Mouse (Mus musculus) gastrocnemius, postnatal 14 days (tissue): ENCODE measurements around the gene Manf. TPM values are rescaled to one million over a fixed set of nuclear protein-coding genes. Genes with fewer than 3 reads are reported as not detected.

ENCODE experiments used
- DNase-seq: peaks from one replicate; pipeline ENCODE4 v3.0.0; 2021; ENCODE audit warnings: mixed read lengths
- intact Hi-C: fragments of 180-260 bp; cut with DNase I; formaldehyde crosslinking; loops from one replicate; pipeline ENCODE4 v1.15.1; 2025; ENCODE audit warnings: low total_unique reads
- total RNA-seq, 2 experiments: library from RNA; stranded (reverse); gene quantifications; 2 replicates each; pipeline ENCODE4 v1.2.3; 2021

The Manf gene
- total RNA-seq, 2 experiments from 2014 or later, result 47.4 to 61.3 TPM

- no peak for DNase-seq
Measured at GRCm38 (mm10) chr9:106821050-106821617, 70.6 kb downstream of the Manf start.

GRCm38 (mm10) chr9:106819201-106819600 is 72.6 kb downstream of the Manf start:
- DNase-seq, result no peak
- intact Hi-C loops, result loop anchor here (5.0 kb wide), 1 partner anchor 142 kb away; no protein-coding TSS in a partner anchor

More at GRCm38 (mm10) chr9:106821050-106821617, 70.6 kb downstream of the Manf start:
- intact Hi-C loops, result loop anchor here (10.0 kb wide), 1 partner anchor 64 kb away; the partner anchor contains the start of gene Rbm15b

DNA sequence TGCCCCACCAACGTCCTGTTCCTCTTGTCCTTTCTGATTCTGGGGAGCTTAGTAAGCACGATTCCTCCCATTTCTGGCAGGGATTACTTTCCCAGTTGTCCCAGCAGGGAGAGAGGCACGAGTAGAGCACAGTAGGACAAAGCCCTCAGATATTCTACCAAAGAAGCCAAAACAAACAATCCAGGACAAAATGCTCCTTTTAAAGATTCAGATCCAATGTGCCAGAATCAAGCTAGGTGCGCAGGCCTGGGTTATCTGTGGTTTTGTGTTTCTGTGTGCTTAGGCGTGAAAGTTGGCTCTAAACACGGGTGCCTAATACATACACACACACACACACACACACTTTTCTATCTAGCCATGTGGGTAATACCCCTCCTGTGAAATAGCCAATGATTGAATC is 73.6 kb downstream of the Manf start:
- intact Hi-C loops, result loop anchor here (5.0 kb wide), 1 partner anchor 141 kb away; no protein-coding TSS in a partner anchor
- no peak for DNase-seq

DNA sequence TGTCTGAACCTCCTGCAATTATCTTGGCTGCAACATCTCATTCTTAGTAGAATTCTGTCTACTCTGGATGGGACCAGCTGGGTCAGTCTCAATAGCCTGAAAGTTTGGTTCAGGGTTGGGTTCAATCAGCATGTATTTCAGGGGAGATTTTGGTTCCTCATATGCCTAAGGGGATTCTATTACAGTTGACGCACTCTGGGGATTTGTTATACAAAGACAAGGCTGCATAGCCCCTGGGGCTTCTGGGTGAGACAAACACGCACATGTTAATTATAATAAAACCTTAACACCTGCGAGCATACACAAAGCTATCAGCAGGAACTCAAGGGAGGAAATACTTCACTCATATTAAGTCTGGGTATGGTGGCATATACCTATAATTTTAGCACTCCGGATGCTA is 85.3 kb downstream of the Manf start:
- DNase-seq, result no peak
- intact Hi-C loops, result no loop called here

DNA sequence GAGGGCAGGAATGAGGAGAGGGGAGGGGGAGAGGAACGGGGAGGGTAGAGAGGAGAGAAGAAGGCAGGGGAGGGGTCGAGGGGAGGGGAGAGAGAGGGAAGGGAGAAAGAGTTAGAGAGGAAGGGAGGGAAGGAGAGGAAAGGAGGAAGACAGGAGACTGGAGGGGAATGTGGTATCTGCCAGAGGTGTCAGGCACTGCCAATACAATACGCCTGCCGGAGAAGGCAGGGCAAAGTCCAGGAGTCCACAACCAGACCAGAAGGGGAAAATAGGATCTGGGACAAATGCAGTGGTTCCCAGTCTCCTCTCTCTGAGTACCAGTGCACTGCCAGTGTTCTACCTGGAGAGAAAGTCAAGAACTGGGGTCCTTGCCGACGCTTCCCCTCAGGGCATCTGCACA is 100.9 kb downstream of the Manf start:
- no peak for DNase-seq
- intact Hi-C loops, result no loop called here

- intact Hi-C loops, result no loop called here
Measured at GRCm38 (mm10) chr9:106789363-106789762, 102.4 kb downstream of the Manf start.

GRCm38 (mm10) chr9:106788812-106789321 is 102.9 kb downstream of the Manf start, which contains the start of gene Rad54l2:
Rad54l2 (minus strand) TSS chr9:106789194.
- peak; percentile 88 for DNase-seq
- intact Hi-C loops, result no loop called here

More at GRCm38 (mm10) chr9:106789363-106789762, 102.4 kb downstream of the Manf start:
- no peak for DNase-seq

Other genes starting within 250 kb of the Manf start
- not detected for gene Grm2, start 235.9 kb downstream of the Manf start, total RNA-seq
- 10 to 100 TPM; 17.3 to 20.6 TPM for gene Tex264, start 206.1 kb downstream of the Manf start, total RNA-seq
- gene Rad54l2, start 102.8 kb downstream of the Manf start, total RNA-seq, result 1 to 10 TPM; 6.6 to 7.1 TPM
- gene Dcaf1, start 70.1 kb downstream of the Manf start, total RNA-seq, result 10 to 100 TPM; 11.2 to 12.2 TPM
- 1 to 10 TPM; 6.8 to 9.9 TPM for gene Rbm15b, start 4.6 kb downstream of the Manf start, total RNA-seq